Mouse (Mus musculus): ENCODE results near the gene Lrrc45. TPM values are rescaled to one million over a fixed set of nuclear protein-coding genes. Genes with fewer than 3 reads are reported as not detected.

Lrrc45 gene
- polyA plus RNA-seq, 1 experiment from 2014 or later: 13.5 TPM

GRCm38 (mm10) chr11:120707969-120708368 lies 5.8 kb upstream of the Lrrc45 start:
- no peak for ATAC-seq
- Histone ChIP-seq H3K9ac (ENCODE audit: low read depth, low read length) (no peak overlapping the region), H3K4me1 (replicated peaks; ENCODE audit: control insufficient read depth, insufficient read depth, low read length) (no peaks in the 10 kb centered on the region), H3K9me3 (ENCODE audit: control insufficient read depth) (no peaks in the 10 kb centered on the region), H3K36me3 (ENCODE audit: control insufficient read depth, insufficient read depth) (peaks cover 36% of the 10 kb centered on the region; the same call in 1 of the 2 replicates), H3K27ac (ENCODE audit: low read depth, low read length) (no peak overlapping the region; the same call in 1 of the 2 replicates), H3K4me2 (replicated peaks; ENCODE audit: low read depth) (no peak overlapping the region), H3K4me3 (ENCODE audit: low read depth, low read length) (no peak overlapping the region), H3K27me3 (replicated peaks; ENCODE audit: control insufficient read depth, insufficient read depth, low read length) (no peaks in the 10 kb centered on the region)
- no peak for TF ChIP-seq CTCF (IDR thresholded peaks at IDR 0.05; ENCODE audit: low read depth)
- 55% methylated on average over 5 of the region's 5 CpGs for WGBS

- Histone ChIP-seq H3K4me3 (ENCODE audit: low read depth, low read length) (no peak overlapping the region), H3K4me2 (replicated peaks; ENCODE audit: low read depth) (0 out of 2 replicates have a peak overlapping the region, but pooled peaks have one; percentile 27), H3K36me3 (ENCODE audit: control insufficient read depth, insufficient read depth) (peaks cover 26% of the 10 kb centered on the region; the same call in 1 of the 2 replicates), H3K27ac (ENCODE audit: low read depth, low read length) (peak overlapping the region; percentile 79), H3K9me3 (ENCODE audit: control insufficient read depth) (no peaks in the 10 kb centered on the region), H3K9ac (ENCODE audit: low read depth, low read length) (no peak overlapping the region), H3K27me3 (replicated peaks; ENCODE audit: control insufficient read depth, insufficient read depth, low read length) (no peaks in the 10 kb centered on the region), H3K4me1 (replicated peaks; ENCODE audit: control insufficient read depth, insufficient read depth, low read length) (peaks cover 5% of the 10 kb centered on the region)
- WGBS: 31% methylated on average over 2 of the region's 2 CpGs
- TF ChIP-seq CTCF (IDR thresholded peaks at IDR 0.05; ENCODE audit: low read depth): no peak
- ATAC-seq: peak; percentile 39
Observed at GRCm38 (mm10) chr11:120709551-120709950, 4.2 kb upstream of the Lrrc45 start.

- Histone ChIP-seq H3K4me1 (replicated peaks; ENCODE audit: control insufficient read depth, insufficient read depth, low read length) (peaks cover 7% of the 10 kb centered on the region), H3K27me3 (replicated peaks; ENCODE audit: control insufficient read depth, insufficient read depth, low read length) (no peaks in the 10 kb centered on the region), H3K4me2 (replicated peaks; ENCODE audit: low read depth) (no peak overlapping the region), H3K27ac (ENCODE audit: low read depth, low read length) (no peak overlapping the region), H3K36me3 (ENCODE audit: control insufficient read depth, insufficient read depth) (peaks cover 25% of the 10 kb centered on the region; the same call in 1 of the 2 replicates), H3K9ac (ENCODE audit: low read depth, low read length) (no peak overlapping the region), H3K9me3 (ENCODE audit: control insufficient read depth) (no peaks in the 10 kb centered on the region), H3K4me3 (ENCODE audit: low read depth, low read length) (no peak overlapping the region)
- ATAC-seq: no peak
- 64% methylated on average over 5 of the region's 5 CpGs for WGBS
- no peak for TF ChIP-seq CTCF (IDR thresholded peaks at IDR 0.05; ENCODE audit: low read depth)
Observed at GRCm38 (mm10) chr11:120710672-120711071, 3.1 kb upstream of the Lrrc45 start.

- Histone ChIP-seq H3K36me3 (ENCODE audit: control insufficient read depth, insufficient read depth) (peaks cover 31% of the 10 kb centered on the region), H3K9me3 (ENCODE audit: control insufficient read depth) (no peaks in the 10 kb centered on the region), H3K4me2 (replicated peaks; ENCODE audit: low read depth) (no peak overlapping the region), H3K27ac (ENCODE audit: low read depth, low read length) (no peak overlapping the region), H3K4me3 (ENCODE audit: low read depth, low read length) (no peak overlapping the region), H3K27me3 (replicated peaks; ENCODE audit: control insufficient read depth, insufficient read depth, low read length) (no peaks in the 10 kb centered on the region), H3K4me1 (replicated peaks; ENCODE audit: control insufficient read depth, insufficient read depth, low read length) (peaks cover 7% of the 10 kb centered on the region), H3K9ac (ENCODE audit: low read depth, low read length) (no peak overlapping the region)
- WGBS: 66% methylated on average over 8 of the region's 8 CpGs
- ATAC-seq: no peak
- no peak for TF ChIP-seq CTCF (IDR thresholded peaks at IDR 0.05; ENCODE audit: low read depth)
Observed at GRCm38 (mm10) chr11:120711980-120712604, 1.6 kb upstream of the Lrrc45 start.

- no peaks in the 10 kb centered on the region for H3K9me3 ChIP-seq (ENCODE audit: control insufficient read depth)
- H3K9ac ChIP-seq (ENCODE audit: low read depth, low read length): peak overlapping the region; percentile 61
- H3K27ac ChIP-seq (ENCODE audit: low read depth, low read length): peak overlapping the region; percentile 64
- H3K4me1 ChIP-seq (replicated peaks; ENCODE audit: control insufficient read depth, insufficient read depth, low read length): peaks cover 7% of the 10 kb centered on the region
- H3K27me3 ChIP-seq (replicated peaks; ENCODE audit: control insufficient read depth, insufficient read depth, low read length): no peaks in the 10 kb centered on the region
- peak; percentile 17 for ATAC-seq
- peaks cover 40% of the 10 kb centered on the region for H3K36me3 ChIP-seq (ENCODE audit: control insufficient read depth, insufficient read depth)
- peak; percentile 88 for TF ChIP-seq CTCF (IDR thresholded peaks at IDR 0.05; ENCODE audit: low read depth)
- H3K4me2 ChIP-seq (replicated peaks; ENCODE audit: low read depth): peak overlapping the region; percentile 96
- peak overlapping the region; percentile 56 for H3K4me3 ChIP-seq (ENCODE audit: low read depth, low read length)
- WGBS: under 1% methylated on average over 37 of the region's 38 CpGs
Observed at GRCm38 (mm10) chr11:120712771-120713568, 755 bp upstream of the Lrrc45 start.

- ATAC-seq: no peak
- TF ChIP-seq CTCF (IDR thresholded peaks at IDR 0.05; ENCODE audit: low read depth): no peak
- 40% methylated on average over 10 of the region's 10 CpGs for WGBS
- no peaks in the 10 kb centered on the region for H3K9me3 ChIP-seq (ENCODE audit: control insufficient read depth)
- peak overlapping the region; percentile 56 for H3K4me3 ChIP-seq (ENCODE audit: low read depth, low read length)
- peaks cover 53% of the 10 kb centered on the region for H3K36me3 ChIP-seq (ENCODE audit: control insufficient read depth, insufficient read depth)
- peak overlapping the region; percentile 59 for H3K9ac ChIP-seq (ENCODE audit: low read depth, low read length)
- no peaks in the 10 kb centered on the region for H3K27me3 ChIP-seq (replicated peaks; ENCODE audit: control insufficient read depth, insufficient read depth, low read length)
- H3K4me1 ChIP-seq (replicated peaks; ENCODE audit: control insufficient read depth, insufficient read depth, low read length): peaks cover 7% of the 10 kb centered on the region
- no peak overlapping the region for H3K27ac ChIP-seq (ENCODE audit: low read depth, low read length)
- H3K4me2 ChIP-seq (replicated peaks; ENCODE audit: low read depth): peak overlapping the region; percentile 96
Observed at GRCm38 (mm10) chr11:120714546-120714945, 821 bp downstream of the Lrrc45 start.
